Mouse (Mus musculus) MN1 (cell line): ENCODE data around the gene Ppp5c.

ENCODE experiments used
- DNase-seq: peaks from one replicate; pipeline ENCODE4 v3.0.0-alpha.2; 2016; ENCODE audit warnings: low spot score

The Ppp5c gene

DNA sequence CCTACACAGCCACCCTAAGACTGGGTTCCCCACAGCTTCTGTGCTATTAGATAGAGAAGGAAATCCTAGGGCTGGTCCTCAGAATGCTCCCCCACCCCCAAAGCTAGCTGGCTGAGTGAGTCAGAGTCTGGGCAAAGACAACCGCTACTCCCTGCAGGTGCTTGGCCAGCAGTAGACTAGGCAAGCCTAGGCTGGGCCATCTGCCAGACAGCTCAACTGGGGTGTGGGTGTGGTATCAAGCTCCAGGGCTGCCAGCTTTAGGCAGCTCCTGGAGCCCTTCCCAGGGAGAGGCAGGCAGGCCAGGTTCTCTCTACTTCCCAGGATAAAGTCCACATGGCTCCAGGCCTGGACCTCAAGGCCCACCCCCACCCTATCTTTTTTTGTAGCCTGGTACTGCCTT is 10.7 kb downstream of the Ppp5c start:
- peak; percentile 96 for DNase-seq

DNA sequence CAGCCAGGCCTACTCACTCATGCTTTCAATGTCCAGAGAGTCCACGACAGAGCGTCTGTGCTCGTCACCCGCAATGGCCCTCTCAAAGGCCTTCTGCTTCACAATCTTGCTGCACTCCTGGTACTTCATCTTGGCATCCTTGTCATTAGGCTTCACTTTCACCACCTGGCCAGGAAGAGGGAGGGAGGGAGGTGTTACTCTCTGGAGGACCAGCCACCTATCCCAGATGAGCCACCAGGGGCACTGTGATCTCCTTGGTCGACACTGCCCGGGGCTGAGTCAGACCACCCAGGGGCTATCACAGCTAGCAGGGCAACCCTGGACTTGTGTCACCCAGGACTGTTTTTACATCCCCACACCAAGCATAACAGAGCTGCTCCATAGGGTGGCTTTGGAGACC is 12.3 kb downstream of the Ppp5c start:
- no peak for DNase-seq

DNA sequence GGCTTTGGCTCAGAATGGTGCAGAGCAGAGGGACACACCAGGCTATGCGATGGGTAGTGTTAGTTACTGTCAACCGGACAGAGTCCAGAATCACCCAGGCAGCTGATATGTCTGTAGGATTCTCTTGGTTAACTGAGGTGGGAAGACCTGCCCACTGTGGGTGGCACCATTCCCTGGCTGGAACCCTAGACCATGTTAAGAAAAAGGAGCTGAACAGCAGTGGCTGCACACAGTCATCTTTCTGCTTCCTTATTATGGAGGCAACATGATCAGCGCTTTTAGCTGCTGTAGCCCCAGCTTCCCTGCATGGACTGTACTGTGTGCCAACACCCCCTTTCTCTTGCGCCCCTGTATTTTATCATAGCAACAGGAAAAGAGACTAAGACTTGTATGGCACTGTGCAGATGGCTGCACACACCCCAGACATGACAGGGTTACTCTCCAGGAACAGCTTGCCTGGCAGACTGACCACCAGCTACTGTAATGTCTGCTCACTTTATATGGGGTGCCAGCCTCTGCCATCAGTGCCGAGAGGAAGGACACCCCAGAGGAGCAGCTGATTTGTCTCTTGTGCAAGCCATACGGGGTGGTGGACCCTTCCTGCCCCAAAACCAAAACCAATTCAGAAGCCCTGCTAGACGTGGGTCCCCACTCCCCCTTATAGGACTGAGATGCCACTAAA is 15.7 kb downstream of the Ppp5c start:
- DNase-seq: no peak

DNA sequence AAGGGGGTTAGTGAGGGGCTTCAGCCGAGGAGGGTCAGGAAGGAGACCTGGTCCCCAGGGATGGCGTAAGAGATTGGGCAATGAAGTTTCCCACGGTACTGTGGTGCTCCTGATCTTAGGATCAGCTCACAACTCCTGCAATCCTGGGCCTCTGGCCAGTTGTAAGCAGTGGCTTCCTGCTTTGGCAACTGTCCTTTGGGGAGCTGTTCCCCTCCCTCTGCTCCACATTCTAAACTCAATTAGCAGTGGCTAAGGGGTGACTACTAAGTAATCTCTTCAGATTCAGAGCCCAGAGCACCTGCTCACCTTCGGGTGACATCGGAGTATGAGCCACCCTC is 17.7 kb downstream of the Ppp5c start:
- no peak for DNase-seq

DNA sequence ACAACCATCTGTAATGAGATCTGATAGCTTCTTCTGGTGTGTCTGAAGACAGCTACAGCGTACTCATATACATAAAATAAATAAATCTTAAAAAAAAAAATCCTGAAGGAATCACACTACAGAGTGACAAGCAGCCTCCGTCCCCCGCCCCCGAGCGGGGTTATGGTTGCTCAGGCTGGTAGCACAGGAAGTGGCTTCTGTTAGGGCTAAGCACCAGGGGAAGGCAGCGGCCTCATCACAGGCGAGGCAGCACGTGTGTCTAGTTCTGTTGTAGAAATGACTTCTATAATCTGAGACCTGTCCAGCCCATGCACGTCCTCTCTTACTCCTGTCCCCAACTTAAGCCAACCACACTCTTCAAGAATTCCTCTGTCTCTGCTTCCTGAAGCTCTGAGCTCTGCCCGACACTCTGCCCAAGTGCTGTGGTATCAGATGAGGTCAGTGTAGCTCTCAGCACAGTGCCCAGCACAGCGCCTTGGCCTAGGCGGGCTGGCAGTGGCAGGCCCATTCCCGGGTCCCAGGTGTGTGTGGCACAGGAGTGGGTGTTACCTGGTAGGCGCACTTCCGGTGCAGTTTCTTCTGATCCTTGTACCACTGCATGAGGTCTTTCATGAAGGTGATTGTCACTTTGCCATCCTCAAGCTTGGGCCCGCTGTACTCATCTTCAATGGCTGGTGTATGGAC is 18.3 kb downstream of the Ppp5c start:
- no peak for DNase-seq

DNA sequence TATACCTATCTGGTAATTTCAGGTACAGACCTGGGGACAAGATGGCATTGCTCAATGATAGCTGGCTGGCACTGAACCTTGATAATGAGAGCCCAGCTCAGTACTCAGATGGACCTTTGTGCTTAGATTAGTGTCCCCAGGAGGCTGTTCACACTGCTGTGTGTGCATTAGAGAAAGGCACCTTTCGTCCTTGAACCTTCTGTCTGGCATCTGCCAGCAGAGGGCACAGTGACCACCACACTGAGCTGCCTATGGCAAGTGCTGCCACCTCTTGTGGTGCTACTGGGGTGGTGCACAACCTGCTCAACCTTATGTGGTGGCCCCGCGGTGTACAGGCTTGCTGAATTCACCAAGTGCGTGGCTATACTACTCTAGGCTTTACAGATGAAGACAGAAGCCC is 20.4 kb downstream of the Ppp5c start:
- DNase-seq: peak; percentile 73

DNA sequence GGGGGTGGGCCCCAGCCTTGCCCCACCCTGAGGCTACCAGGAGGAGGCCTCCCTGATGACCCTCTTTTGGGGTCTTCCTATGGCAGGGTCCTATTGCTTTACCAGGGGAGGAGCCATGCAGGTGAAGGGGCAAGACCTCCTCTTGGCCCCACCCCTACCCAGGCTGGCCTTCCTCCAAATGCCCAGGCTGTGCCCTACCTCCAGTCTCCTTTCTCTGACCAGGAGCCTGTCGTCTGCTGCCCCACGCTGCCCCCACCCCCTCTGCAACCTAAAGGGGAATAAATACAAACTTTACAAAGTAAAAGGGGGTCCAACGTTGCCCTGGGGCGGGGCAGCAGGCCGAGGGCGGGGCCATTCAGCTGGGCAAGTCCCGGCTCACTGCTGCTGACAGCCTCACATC is 23.0 kb downstream of the Ppp5c start:
- DNase-seq: no peak

DNA sequence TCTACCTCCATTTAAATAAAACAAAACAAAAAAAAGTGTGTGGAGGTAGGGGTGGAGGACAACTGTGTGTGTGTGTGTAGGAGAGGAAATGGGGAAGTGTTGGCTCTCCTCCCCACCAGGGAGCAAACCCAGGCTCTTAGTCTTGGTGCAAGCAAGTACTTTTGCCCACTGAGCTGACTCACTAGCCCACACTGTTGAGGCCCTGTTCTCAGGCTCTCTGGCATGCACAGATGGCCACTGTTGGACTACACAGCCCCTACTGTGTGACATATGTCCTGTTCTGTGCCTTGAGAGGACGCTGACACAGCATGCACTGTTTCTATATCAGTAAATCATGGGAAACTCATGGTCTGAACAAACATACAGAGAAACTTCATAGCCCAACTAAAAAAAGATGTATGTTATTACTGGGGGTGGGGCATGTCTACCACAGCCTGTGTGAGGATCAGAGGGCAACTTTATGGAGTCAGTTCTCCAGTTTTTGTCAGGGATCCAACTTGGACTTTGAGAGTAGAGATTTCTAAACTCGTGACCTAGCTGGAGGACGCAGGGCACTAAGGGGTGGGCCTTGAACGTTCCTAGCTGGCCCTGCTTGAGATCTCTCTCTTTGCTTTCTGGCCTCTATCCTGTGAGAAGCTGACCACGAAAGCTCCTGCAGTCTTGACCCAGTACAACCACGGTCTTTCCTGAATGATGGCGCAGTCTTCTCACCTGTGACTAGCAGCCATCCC is 24.3 kb downstream of the Ppp5c start:
- DNase-seq: no peak

DNA sequence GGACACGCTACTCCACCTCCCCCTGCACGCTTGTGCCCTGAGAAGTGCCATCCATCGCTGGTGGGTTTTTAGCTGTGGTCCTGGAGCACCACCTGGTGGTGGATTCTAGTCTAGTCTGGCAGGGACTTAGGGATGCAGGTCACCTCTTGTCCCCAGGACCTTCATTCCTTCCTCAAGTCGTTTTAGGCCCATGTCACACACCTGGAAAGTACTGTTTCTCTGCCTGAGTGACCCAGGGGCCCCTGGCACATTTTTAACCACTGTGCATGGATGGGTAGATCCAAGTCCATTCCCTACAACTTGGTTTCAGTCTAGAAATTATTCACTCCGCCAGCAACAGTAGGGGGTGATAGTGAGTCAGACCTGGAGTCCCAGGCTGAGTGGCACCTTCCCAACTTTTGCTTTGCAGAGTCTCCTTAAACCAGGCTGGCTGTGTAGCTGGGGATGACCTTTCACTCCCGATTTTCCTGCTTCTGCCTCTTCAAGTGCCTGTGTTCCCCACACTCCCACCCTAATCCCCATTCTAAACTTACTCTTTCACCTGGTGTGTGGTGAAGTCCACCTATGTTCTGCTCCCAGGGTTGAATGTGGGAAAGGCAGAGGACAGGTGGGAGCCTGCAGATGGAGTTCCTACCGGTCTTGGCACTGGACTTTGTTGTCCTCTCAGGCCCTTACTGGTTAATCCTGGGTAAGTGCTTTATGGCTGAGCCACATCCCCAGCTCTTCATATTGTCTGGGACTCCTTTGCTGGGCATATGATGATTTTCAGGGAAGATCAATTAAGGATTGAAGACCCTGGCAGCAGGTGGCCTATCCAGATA is 25.1 kb downstream of the Ppp5c start:
- peak; percentile 82 for DNase-seq

DNA sequence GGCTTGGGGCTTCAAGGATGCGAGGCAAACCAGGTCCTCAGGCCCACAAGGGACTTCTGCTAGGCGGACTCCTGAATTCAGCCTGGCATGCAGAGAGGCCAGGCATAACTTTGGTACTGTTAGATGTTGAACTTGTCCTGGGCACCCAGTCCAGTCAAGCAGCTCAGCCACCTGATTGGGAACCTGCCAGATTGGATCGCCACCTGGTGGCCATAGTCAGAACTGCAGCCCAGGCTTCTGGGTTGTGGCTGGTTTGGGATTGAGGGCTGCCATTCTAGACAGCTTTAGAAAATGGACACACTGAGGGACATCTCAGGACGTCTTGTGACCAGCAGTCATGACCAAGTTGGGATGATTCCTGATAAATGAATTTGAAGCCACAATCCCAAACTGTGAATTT is 28.1 kb downstream of the Ppp5c start:
- peak; percentile 80 for DNase-seq

DNA sequence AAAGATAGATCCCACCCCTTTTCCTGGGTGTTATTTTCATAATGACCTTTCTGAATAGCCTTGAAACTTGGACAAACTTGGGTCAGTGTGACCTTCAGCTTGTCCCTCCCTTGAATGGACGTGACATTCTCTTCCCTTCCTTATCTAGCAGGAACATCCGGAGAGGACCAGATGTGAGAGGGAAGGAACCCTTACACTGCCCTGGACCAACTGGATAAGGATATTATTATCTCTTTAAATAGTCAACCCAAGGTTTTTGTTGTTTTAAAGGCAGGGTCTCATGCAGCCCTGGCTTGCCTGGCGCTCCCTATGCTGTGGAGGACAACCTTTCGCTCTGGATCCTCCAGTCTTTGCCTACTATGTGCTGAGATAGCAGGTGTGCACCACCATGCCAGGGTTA is 28.5 kb downstream of the Ppp5c start:
- no peak for DNase-seq

DNA sequence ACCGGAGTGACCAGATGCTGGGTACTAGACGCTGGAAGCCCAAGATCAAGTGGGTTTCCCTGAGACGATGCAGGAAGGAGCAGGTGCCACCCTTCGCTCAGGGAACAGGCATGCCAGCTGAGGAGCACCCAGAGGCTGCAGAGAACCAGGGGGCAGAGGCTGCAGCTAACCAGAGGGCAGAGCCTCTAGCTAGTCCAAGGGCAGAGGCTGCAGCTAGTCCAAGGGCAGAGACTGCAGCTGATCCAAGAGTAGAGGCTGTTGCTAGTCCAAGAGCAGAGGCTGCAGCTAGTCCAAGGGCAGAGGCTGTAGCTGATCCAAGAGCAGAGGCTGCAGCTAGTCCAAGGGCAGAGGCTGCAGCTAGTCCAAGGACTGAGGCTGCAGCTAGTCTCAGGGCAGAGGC is 32.4 kb downstream of the Ppp5c start:
- no peak for DNase-seq

DNA sequence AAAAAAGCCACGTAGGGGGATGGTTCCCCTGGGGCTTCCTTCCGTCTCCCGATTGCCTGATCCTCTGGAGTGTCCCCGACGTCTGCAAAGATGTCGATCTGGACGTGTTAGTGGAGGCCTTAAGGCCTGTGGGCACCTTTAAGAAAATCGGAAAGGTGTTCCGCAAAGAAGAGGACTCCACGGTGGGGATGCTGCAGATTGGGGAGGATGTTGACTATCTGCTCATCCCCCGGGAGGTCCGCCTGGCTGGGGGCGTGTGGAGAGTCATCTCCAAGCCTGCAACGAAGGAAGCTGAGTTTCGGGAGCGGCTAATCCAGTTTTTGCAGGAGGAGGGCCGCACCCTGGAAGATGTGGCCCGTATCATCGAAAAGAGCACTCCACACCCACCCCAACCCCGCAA is 33.3 kb downstream of the Ppp5c start:
- DNase-seq: no peak

DNA sequence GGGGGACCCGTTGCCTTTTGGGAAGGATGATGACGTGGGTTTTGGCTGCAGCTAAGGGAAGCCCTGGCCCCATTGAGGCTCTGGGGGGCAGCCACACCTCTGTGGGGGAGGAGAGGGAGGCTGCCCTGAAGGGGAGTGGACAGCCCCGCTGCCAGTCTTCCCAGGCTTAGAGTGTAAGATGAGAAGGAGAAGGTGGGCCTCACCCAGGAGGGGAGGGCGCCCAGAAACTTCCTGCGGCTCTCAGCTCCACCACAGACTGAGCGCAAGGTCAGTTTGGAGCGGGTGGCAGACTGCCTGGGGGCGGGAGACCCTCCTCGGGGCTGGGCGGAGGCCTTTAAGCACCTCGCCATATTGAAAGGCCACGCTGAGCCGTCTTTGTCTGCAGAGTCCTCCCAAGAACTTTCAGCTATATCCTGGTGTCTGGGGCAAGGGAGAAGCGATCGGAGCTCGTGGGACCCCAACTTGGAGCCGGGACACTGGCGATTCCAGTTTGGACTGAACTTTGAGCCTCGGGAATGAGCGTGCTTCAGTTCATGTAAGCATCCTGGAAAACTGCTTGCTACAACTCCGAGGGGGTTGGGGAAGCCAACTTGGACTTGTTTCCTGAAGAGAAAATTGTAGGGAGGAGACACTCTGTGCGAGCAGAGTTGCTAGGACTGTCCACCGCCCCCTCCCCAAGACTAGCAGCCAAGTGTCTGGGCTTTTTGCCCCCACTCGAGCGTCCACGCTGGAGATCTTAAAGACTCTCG is 33.9 kb downstream of the Ppp5c start:
- DNase-seq: no peak

DNA sequence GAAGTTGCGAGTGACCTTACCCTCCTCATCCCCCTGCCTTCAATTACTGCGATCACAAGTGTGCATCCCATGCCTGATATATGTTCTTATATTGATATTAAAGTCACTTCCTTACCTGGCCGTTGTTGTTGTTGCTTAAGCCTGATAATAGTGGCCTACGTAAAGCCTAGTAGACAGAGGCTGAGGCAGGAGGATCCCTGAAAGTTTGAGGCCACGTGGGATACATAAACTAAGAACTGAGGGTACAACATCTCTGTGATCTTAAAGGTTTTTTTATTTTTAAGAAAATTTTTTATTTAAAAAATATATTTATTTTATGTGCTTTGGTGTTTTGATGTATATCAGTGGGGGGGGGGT is 35.3 kb downstream of the Ppp5c start, which contains the start of gene Ccdc8:
TSS of gene Ccdc8 (plus strand) at position 258 of the 357 bp plus-strand sequence.
- no peak for DNase-seq

DNA sequence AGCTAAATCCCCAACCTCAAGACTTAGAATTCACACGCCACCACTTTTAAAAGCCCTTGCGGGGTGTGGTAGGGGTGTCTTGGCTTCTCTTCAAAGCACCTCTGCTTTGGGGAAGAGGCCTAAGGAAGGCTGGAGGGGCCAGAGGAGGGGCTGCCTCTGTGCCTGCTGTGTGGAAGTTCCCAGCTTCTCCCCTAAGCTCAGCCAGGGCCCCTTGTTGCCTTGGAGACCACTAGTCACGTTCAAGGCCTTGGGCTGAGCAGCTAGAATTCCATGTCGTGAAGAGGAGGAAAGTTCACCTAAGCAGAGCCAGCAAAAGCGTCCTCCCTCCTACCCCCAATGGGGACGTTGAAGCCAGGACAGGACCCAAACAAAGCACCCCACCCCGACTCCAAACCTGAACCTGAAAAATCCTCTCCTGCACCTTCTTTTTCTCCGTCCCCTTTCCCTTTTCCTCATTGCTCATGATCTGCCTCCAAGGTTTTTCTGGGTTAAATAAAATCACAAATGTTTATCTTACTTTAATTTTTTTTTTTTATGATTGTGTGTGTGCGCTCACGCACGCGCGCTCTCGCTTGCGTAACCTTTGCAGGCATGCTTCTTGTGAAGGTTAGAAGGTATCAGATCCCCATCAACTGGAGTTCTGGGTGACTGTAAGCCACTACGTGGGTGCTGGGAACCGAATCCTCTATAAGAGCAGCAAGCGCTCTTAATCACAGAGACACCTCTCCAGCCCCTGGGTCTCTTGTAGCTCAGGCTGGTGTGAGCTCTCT is 35.9 kb downstream of the Ppp5c start:
- DNase-seq: no peak

DNA sequence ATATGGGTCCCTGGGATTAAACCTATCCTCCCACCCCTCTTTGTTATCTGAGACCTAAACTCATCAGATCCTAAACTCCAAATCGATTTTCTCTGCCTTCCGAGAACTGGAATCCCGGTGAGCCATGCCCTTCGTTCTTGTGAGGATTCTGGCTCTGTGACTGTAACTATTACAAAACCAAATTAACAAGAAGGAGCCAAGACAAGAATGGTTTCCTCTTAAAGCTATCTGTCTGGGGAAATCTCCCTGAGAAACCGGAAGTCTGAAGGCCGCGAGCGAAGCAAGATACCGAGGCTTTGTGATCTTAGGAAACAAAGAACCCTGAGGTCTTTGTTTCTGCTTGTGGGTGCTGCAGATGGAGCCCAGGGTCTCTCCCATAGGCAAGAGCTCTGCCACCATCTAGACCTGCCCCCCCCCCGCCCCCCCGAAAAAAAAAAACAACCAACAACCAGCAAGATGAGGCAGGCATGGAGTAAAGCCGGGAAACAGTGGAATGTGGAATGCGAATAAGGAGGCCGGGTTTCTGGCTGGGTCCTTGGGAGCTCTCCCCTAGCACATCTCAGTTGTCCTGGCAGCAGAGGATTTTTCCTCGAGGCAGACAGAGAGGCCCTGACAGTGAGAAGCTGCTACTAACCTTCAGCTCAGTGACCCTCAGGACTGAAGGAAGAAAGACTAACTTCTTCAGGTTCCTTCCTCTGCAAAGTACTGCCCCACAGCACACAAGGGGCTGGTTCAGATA is 37.5 kb downstream of the Ppp5c start:
- no peak for DNase-seq

DNA sequence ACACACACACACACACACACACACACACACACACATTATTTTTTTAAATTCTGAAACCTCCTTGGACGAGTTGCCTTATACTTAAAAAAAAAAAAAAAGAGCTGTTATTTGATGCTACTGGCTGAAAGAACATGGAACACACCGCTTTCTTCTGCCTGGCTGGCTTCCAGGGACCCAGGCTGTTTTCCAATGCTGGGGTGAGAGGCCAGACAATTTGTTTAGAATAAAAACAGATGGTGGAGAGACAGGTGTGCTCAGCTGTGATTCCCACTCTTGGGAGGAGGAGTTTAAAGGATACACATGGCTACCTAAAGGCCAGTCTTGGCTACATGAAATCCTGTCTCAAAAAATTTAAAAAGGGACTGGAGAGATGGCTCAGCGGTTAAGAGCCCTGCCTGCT is 39.3 kb downstream of the Ppp5c start:
- peak; percentile 59 for DNase-seq

DNA sequence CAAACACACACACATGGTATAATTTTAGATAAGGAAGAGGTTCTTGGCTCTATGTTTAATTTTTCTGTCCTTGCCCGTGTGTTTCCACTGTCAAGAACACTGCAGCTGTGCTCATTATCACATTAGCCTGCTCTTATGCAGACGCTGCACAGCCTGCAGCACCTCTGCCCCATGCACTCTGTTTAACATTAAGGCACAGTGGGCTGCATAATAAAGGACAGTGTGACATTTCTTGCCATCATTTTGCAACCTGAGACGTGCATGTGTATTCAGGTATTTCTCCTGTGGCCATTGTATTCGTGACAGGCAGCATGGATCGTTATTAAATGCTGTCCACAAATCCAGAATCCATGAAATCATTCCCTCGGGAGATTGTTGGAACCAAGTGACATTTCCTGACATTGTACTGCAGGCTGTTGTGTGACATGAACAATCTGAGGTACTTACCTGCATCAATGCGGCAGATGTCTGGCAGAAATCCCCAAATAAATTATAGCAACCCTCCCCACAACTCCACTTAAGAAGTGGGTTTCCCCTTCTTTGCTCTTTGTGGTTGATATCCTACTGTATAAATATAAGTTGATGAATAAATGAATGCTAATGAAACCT is 40.1 kb downstream of the Ppp5c start:
- DNase-seq: peak; percentile 47
